Mouse (Mus musculus): Measurements from ENCODE around the gene Bckdha. TPM values are rescaled to one million over a fixed set of nuclear protein-coding genes. Genes with fewer than 3 reads are reported as not detected.

Bckdha gene
- total RNA-seq, 2 experiments from 2014 or later, result 58.0 to 78.3 TPM

DNA sequence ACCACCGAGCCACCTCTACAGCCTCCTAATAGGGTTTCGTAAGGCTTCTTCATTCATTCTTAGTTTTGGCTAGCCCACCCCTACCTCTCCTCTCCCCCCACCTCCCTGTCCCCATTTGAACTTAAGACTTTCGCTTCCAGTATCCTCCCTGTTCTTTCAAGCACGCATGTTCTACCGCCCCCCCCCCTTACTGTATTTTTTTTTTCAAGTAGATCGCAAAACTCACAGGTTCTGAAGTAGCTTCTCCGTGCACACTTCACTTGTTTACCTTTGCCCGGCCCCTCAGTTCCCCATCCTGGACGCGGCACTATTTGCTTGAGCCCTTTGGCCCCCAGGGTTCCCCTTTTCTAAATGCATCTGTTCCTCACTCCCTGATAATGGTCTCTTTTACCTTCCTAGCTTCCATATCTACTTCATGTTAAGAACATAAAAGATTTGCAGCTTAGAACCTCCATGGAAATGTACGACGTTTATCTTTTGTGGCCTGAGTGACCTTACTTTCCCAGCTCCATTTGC, 6.5 kb downstream of the Bckdha start:
- intact Hi-C loops (cut with DNase I; ENCODE audit: low total_unique reads), result no loop called here
- no peak for DNase-seq

- intact Hi-C loops (cut with DNase I; ENCODE audit: low total_unique reads), result no loop called here
- DNase-seq, result no peak
Observed at GRCm38 (mm10) chr7:25651281-25651680, 7.5 kb downstream of the Bckdha start.

DNA sequence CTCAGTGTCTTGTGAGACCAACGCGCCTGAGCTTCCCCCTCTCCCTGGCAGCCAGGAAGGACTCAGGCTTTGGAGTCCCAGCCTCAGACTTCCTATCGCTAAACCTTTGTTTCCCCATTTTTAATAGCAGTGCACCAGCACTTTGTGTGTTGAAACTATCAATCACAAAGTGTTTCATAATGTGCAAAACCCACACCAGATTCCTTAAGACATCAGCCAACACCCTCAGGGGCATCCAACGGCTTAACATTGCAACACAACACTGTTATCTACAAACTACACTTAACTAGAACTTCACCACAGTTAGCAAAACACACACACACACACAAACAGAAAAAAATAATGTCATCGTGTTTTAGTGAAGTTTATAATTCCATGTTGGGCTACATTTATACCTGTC, 8.9 kb downstream of the Bckdha start:
- intact Hi-C loops (cut with DNase I; ENCODE audit: low total_unique reads), result no loop called here
- DNase-seq, result no peak

DNA sequence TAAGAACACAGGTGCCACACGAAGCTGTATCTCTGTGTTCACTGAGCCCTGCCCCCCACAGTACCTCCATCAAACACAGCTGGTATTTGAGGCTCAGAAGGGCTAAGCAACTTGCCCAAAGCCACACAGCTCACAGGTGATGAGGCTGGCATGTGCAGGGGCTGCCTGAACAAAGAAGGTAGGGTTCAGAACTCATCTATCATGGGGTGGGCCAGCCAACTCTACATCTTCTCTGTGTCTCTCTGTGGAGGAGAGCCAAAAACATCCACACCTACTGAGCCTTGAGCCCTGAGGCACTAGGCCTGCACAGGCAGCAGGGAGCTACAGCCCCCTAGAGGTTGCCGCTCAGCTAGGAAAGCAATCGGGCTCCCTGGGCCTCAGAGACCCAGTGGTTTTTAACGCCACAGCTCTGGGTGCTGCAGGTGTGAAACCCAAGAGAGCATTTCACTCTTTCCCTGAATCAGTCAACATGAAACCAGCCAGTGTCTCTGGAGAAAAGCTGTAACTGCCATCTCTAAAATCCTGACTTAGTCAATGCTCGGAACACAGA, 11.1 kb downstream of the Bckdha start:
- intact Hi-C loops (cut with DNase I; ENCODE audit: low total_unique reads), result no loop called here
- DNase-seq, result no peak

GRCm38 (mm10) chr7:25645074-25645473, 13.7 kb downstream of the Bckdha start:
- no peak for DNase-seq
- intact Hi-C loops (cut with DNase I; ENCODE audit: low total_unique reads), result no loop called here

DNA sequence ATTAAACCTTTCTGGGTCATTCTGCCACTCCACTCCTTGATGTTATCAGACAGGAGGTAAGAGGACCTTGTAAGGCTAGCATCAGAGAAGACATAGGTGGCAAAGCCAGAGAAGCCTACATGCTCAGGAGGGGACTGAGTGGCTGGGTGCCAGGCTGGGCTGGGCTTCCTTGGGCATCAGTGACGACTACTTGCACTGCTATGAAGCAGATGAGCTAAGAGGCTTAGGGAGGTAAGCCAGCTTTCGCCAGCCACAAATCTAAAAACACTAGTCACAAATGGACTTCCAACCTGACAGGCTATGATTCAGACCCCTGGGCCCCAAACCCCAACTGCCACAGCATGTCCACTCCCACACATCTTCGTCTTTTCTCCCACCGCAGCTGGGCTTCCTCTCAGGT, 14.2 kb downstream of the Bckdha start:
- DNase-seq, result no peak
- intact Hi-C loops (cut with DNase I; ENCODE audit: low total_unique reads), result no loop called here

GRCm38 (mm10) chr7:25644136-25644535, 14.6 kb downstream of the Bckdha start:
- no peak for DNase-seq
- intact Hi-C loops (cut with DNase I; ENCODE audit: low total_unique reads), result no loop called here

DNA sequence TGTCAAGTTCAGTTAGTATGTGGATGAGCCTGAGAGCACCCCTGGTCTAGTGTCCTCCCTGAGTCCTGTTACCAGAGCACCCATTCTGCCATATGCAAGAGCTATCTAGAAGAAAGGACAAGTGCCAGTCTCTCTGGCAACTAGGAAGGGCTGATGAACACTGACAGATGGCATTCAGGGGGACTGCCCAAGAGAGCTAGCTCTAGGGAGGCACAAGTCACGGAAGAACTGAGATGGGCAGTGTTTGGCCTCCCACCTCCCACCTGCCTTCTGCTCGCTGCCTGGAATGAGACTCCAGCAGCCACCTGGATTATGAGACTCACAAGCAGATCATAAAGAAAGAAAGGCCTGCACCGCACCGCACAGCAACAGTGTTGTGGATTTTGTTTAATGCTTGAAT, 19.0 kb downstream of the Bckdha start:
- intact Hi-C loops (cut with DNase I; ENCODE audit: low total_unique reads), result no loop called here
- no peak for DNase-seq

DNA sequence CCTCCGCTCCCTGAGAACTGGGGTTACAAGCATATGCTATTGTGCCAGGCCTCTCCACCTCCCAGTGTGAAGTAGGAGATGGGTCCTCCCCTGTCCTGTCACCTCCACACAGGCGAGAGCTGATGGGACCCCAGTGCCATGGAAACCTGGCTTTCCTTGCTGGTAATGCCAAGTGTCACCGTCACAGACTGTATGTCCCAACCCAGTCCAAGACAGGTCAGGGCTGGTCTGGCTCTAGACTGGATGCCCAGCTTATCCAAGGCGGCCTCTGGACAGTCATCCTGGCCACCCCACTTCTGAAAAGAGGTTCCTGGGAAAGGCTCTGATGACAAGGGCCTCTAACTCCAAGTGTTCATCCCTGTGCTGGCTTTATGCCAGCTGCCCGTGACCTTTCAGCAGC, 21.7 kb downstream of the Bckdha start:
- no peak for DNase-seq
- intact Hi-C loops (cut with DNase I; ENCODE audit: low total_unique reads), result no loop called here

DNA sequence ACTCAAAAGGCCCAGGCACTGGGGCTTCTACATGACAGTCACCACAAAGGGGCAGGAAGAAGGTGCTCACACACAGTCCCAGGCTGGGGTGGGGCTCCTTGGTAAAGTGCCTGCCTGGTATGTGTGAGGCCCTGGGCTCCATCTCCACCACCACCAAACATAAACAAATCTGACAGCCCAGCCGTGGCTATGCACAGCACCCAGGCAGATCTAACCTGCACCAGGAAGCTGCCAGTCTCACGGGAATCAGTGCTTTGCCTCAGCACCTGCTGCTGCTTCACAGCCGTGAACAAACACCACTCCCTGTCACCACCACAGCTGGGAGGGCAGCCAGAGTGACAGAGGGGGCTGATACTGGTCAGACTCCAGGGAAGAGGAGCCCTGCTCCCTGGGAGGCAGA, 22.4 kb downstream of the Bckdha start:
- DNase-seq, result peak; percentile 56
- intact Hi-C loops (cut with DNase I; ENCODE audit: low total_unique reads), result no loop called here

DNA sequence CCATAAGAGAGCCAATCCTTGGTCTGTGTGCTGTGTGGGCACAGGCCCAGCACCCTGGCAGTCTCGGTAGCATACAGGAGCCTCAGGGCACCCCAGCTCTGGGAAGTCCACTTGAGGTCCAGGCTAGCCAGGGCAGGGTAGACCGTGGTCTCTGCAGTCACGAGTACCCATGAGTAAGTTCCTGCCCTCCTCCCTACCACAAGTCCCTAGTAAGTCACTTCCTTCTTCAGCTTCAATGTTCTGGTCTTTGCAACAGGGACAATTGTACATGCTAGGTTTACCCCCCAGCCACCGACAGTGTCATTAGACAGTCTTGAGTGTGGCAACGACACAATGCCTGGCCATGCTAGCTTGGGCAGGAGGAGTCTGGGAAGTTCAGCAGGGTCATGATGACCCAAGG, 26.1 kb downstream of the Bckdha start:
- intact Hi-C loops (cut with DNase I; ENCODE audit: low total_unique reads), result no loop called here
- DNase-seq, result no peak

- DNase-seq, result no peak
- intact Hi-C loops (cut with DNase I; ENCODE audit: low total_unique reads), result no loop called here
Observed at GRCm38 (mm10) chr7:25628323-25628620, 30.5 kb downstream of the Bckdha start.

DNA sequence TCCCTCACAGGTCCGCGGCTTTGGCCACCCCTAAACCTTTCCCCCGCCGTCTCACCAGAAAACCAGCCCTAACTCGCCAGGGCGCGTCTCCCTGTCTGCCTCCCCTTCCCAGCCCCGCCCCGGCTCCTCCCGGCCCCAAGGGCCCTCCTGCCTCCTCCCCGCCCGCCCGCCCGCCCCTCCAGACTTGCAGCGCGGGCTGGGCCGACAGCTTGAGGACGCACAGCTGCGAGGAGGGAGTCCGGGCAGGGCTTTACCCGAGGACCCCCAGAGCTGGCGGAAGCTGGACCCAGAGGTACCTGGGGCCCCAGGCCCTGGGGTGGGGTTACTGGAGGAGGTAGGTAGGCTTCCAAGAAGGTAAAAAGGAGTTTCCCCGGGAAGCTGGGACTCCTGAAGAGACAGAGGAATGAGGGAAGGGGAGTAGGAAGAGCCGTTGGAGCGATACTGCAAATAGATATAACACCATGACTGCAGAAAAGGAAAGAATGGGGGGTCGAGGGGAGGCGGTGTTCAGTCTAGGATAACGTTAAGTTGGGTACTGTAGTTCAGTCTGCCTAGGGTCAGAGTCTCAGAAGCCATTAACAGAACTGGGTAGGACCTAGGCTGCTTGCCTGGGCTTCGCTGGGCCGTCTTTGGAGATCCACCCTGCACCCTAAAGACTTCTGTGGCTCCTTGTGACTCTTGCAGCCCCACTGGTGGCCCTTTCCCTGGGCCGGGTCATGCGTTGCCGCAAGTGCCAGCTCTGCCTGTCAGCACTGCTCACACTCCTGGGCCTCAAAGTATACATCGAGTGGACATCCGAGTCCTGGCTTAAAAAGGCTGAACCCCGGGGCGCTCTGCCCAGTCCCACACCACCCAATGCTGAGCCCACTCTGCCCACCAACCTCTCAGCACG, 31.1 kb downstream of the Bckdha start:
- DNase-seq, result peak; percentile 81
- intact Hi-C loops (cut with DNase I; ENCODE audit: low total_unique reads), result no loop called here

DNA sequence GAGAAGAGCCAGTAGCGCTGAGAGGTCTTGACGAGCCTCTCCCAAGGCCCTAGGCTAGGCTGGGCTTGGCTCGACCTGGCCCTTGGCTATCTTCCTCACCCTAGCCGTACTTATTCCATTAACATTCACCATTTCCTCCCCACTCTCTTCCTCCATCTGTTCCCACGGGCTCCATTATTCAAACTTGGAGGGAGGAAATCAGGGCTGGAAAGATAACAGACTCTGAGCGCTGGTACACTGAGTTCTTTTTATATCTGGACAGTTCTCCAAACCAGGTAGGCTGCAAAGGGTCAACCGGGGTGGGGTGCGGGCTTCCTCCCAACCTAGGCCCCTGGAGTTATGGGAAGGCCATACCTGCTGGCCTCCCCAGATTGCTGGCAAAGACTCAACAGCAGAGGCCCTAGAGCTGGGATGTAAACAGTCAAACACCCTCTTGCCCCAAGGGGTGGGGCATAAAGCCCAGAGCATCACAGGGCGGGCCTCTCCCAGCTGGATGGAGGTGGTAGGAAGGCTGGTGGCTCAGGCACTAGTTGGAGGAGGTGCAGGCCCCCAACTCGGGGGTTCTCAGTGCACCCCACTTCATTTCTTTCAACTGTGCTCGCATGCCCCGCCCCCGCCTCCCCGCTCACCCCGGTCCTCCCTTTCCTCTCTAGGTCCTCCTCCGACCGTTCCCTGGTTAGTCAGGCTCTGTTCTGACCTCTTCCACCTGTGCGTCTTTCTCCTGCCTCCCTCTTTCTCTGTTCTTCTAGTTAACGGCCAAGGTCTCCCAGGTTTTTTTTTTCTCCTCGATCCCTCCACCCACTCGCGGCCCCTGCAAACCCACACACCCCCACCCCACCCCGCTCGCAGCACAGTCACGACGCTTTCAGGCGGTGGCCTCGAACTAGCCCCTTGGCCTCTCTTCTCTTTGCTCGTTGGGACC, 32.0 kb downstream of the Bckdha start, which contains the start of gene B3gnt8:
Gene B3gnt8 (plus strand): TSS at position 146 of the 922 bp plus-strand sequence.
- peak; percentile 59 for DNase-seq
- intact Hi-C loops (cut with DNase I; ENCODE audit: low total_unique reads), result no loop called here

- no peak for DNase-seq
- intact Hi-C loops (cut with DNase I; ENCODE audit: low total_unique reads), result no loop called here
Observed at GRCm38 (mm10) chr7:25625594-25626250, 33.1 kb downstream of the Bckdha start.

DNA sequence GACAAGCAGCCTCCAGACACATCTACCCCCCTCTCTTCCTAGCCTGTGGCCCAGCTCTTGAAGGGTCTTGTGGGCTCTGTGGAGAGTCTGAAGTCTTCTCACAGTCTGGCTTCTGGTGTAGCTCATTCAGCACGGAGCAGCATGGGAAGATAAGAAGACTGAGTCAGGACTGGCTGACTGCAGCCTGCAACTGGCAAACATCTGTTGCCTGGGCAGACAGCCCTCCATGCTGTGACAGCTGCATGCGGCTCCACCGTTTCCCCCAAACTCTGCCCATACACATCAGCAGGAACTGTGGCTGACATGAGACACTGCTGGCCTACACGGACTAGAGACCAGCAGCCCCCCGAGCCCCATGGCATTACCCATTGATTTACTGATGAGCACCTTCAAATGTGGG, 33.9 kb downstream of the Bckdha start:
- peak; percentile 54 for DNase-seq
- intact Hi-C loops (cut with DNase I; ENCODE audit: low total_unique reads), result no loop called here

- DNase-seq, result no peak
- intact Hi-C loops (cut with DNase I; ENCODE audit: low total_unique reads), result no loop called here
Observed at GRCm38 (mm10) chr7:25623857-25624370, 34.9 kb downstream of the Bckdha start.

DNA sequence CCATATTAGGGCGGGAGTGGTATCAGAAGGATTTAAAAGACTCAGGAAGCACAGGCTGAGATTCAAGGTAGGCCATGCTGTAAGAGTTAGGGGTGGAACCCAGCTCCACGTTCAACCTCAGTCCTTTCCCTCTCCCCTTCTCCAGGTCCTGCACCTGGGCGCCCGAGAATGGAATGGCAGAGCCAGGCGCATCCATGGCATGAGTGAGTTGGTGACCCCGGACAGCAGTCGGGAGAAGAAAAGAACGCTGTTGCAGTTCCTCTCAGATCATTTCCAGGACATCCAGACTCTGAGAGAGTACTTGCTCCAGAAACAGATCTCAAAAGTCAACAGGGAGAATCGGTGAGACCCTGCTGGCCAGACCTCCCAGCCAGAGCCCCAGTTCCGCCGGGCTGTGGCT, 38.0 kb downstream of the Bckdha start:
- intact Hi-C loops (cut with DNase I; ENCODE audit: low total_unique reads), result no loop called here
- DNase-seq, result no peak

- no peak for DNase-seq
- intact Hi-C loops (cut with DNase I; ENCODE audit: low total_unique reads), result no loop called here
Observed at GRCm38 (mm10) chr7:25620101-25620500, 38.7 kb downstream of the Bckdha start.

DNA sequence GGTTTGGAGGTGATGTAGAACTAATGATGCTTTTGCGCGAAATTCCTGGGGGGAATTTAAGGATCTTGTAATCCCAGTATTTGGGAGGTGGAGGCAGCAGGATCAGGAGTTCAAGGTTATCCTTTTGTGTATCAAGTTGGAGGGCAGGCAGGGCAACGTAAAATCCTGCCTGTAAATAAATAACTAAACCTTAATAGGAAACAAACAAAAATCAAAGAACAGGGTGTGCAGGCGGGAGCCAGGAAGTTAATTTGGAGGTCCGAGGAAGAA, 39.1 kb downstream of the Bckdha start:
- no peak for DNase-seq
- intact Hi-C loops (cut with DNase I; ENCODE audit: low total_unique reads), result no loop called here

All from gastrocnemius, postnatal 14 days (tissue).